Mouse (Mus musculus) MEL (cell line): Measurements from ENCODE around the gene Cmbl.

ENCODE experiments used
- CHD2 ChIP-seq: IDR thresholded peaks from 2 replicates; pipeline ENCODE4 v1.6.1; 2011; ENCODE audit warnings: low read length, improper control_type of control experiment
- CTCF ChIP-seq, 3 experiments: IDR thresholded peaks in 2 of 3; conservative IDR thresholded peaks in 1 of 3; 2 replicates each; pipeline ENCODE4 v1.5.1; 2011 to 2012; ENCODE audit warnings: low read length in 3 of 3, low read depth in 2 of 3, mild to moderate bottlenecking in 2 of 3, improper control_type of control experiment in 1 of 3, inconsistent platforms in 1 of 3, mixed read lengths in 1 of 3, moderate library complexity in 1 of 3; ENCODE audit not compliant: control insufficient read depth in 1 of 3, insufficient read depth in 1 of 3, poor library complexity in 1 of 3, severe bottlenecking in 1 of 3
- ELF1 ChIP-seq: IDR thresholded peaks from 2 replicates; pipeline ENCODE4 v1.6.1; 2014; ENCODE audit warnings: low read depth, mild to moderate bottlenecking, inconsistent platforms, low read length, improper control_type of control experiment, moderate library complexity
- EP300 ChIP-seq, 2 experiments: IDR thresholded peaks; 2 replicates each; pipeline ENCODE4 v1.6.1; 2011; ENCODE audit warnings: improper control_type of control experiment in 2 of 2, low read length in 2 of 2, low read depth in 1 of 2, mild to moderate bottlenecking in 1 of 2
- GABPA ChIP-seq: IDR thresholded peaks from 2 replicates; pipeline ENCODE4 v1.6.1; 2012; ENCODE audit warnings: low read depth, mild to moderate bottlenecking, inconsistent platforms, low read length, improper control_type of control experiment, moderate library complexity
- GATA1 ChIP-seq: IDR thresholded peaks from 2 replicates; pipeline ENCODE4 v1.6.1; 2011; ENCODE audit warnings: low read depth, low read length, improper control_type of control experiment
- HCFC1 ChIP-seq: IDR thresholded peaks from 2 replicates; pipeline ENCODE4 v1.6.1; 2012; ENCODE audit warnings: low read depth, mild to moderate bottlenecking, inconsistent platforms, low read length, improper control_type of control experiment, moderate library complexity
- JUND ChIP-seq: IDR thresholded peaks from 2 replicates; pipeline ENCODE4 v1.6.1; 2011; ENCODE audit warnings: low read depth, mild to moderate bottlenecking, improper control_type of control experiment, low read length
- KAT2A ChIP-seq: conservative IDR thresholded peaks from 2 replicates; pipeline ENCODE4 v1.6.1; 2012; ENCODE audit warnings: low read depth, low read length, improper control_type of control experiment, inconsistent platforms
- MEF2A ChIP-seq: IDR thresholded peaks from 2 replicates; pipeline ENCODE4 v1.6.1; 2014; ENCODE audit warnings: low read depth, mild to moderate bottlenecking, inconsistent platforms, low read length, improper control_type of control experiment; ENCODE audit not compliant: poor library complexity, insufficient replicate concordance, severe bottlenecking; ENCODE audit errors: extremely low read depth
- POLR2A ChIP-seq, 2 experiments: IDR thresholded peaks; 2 replicates each; pipeline ENCODE4 v1.6.1; 2011 to 2012; ENCODE audit warnings: low read length in 2 of 2, mild to moderate bottlenecking in 2 of 2, control low read depth in 1 of 2, improper control_type of control experiment in 1 of 2, low read depth in 1 of 2, moderate library complexity in 1 of 2; ENCODE audit not compliant: control insufficient read depth in 1 of 2, insufficient read depth in 1 of 2, poor library complexity in 1 of 2
- POLR2AphosphoS2 ChIP-seq: IDR thresholded peaks from 2 replicates; pipeline ENCODE4 v1.6.1; 2011; ENCODE audit warnings: low read length, improper control_type of control experiment
- SMC3 ChIP-seq: IDR thresholded peaks from 2 replicates; pipeline ENCODE4 v1.6.1; 2011; ENCODE audit warnings: low read depth, low read length, improper control_type of control experiment
- USF1 ChIP-seq: IDR thresholded peaks from 2 replicates; pipeline ENCODE4 v1.6.1; 2014; ENCODE audit warnings: low read depth, mild to moderate bottlenecking, inconsistent platforms, low read length, improper control_type of control experiment, moderate library complexity

GRCm38 (mm10) chr15:31532331-31533021 lies 32.7 kb upstream of the Cmbl start:
- TF ChIP-seq MEF2A (no peak), ELF1 (no peak), SMC3 (no peak), EP300 (IDR thresholded peaks at IDR 0.05; ENCODE audit: low read depth in 1 of 2, low read length in 2 of 2) (peak; percentile 36 to 51; a peak in 3 of 4 replicates), CTCF (IDR thresholded peaks at IDR 0.05 in 2 of 3, conservative IDR thresholded peaks at IDR 0.05 in 1 of 3; ENCODE audit: control insufficient read depth in 1 of 3, insufficient read depth in 1 of 3, low read depth in 2 of 3, low read length in 3 of 3, poor library complexity in 1 of 3, severe bottlenecking in 1 of 3) (no peak), POLR2AphosphoS2 (no peak; the same call in 1 of the 2 replicates), KAT2A (no peak), GATA1 (no peak; the same call in 1 of the 2 replicates), POLR2A (IDR thresholded peaks at IDR 0.05; ENCODE audit: control insufficient read depth in 1 of 2, insufficient read depth in 1 of 2, low read depth in 1 of 2, low read length in 2 of 2, poor library complexity in 1 of 2) (peak in 1 of 2 experiments; percentile 50; a peak in 1 of 4 replicates), JUND (no peak), USF1 (no peak), HCFC1 (no peak), CHD2 (no peak), GABPA (no peak)
